Mouse (Mus musculus) olfactory bulb, adult 2 months (tissue): ENCODE results near the gene Fam117a. TPM values are rescaled to one million over a fixed set of nuclear protein-coding genes. Genes with fewer than 3 reads are reported as not detected.
A peak's percentile ranks its signal among the peaks of the same experiment; 100 is the strongest.

Experiments
- H3K27ac ChIP-seq: fragments of 200-500 bp; 2 replicates; pipeline ENCODE4 v1.5.1; 2012; ENCODE audit warnings: low read depth, low read length; ENCODE audit not compliant: insufficient read depth
- H3K4me1 ChIP-seq: fragments of 200-500 bp; 2 replicates; pipeline ENCODE4 v1.6.1; 2012; ENCODE audit warnings: low read length; ENCODE audit not compliant: control insufficient read depth, insufficient read depth
- H3K4me3 ChIP-seq: fragments of 200-500 bp; 2 replicates; pipeline ENCODE4 v1.5.1; 2012; ENCODE audit warnings: mild to moderate bottlenecking, low read depth, low read length, moderate library complexity; ENCODE audit not compliant: insufficient read depth
- CTCF ChIP-seq: fragments of 200-500 bp; IDR thresholded peaks from 2 replicates; pipeline ENCODE4 v1.5.1; 2012; ENCODE audit warnings: low read depth, mild to moderate bottlenecking, low read length, moderate library complexity; ENCODE audit not compliant: insufficient read depth
- POLR2A ChIP-seq: fragments of 200-500 bp; IDR thresholded peaks from 2 replicates; pipeline ENCODE4 v1.6.1; 2012; ENCODE audit warnings: mild to moderate bottlenecking, low read depth, low read length, moderate library complexity; ENCODE audit not compliant: insufficient read depth
- WGBS: fragments of 180-500 bp; shearing (Covaris S2); methylation state at CpG from one replicate; pipeline ENCODE4 v1.1.7; 2018; 5-methylcytosine and 5-hydroxymethylcytosine counted together
- polyA plus RNA-seq: library from polyadenylated mRNA; stranded (reverse); fragments of >200 nt; gene quantifications from 2 replicates; pipeline ENCODE4 v1.2.4, GENCODE M21; 2012; ENCODE audit warnings: low replicate concordance; ENCODE audit not compliant: missing spikeins, insufficient read depth, insufficient read length

Fam117a gene
- polyA plus RNA-seq, 1 experiment = not detected

GRCm38 (mm10) chr11:95383331-95383986, 46.6 kb downstream of the Fam117a start:
- Histone ChIP-seq H3K4me1 (peaks cover 25% of the 10 kb centered on the region), H3K27ac (no peak overlapping the region), H3K4me3 (no peak overlapping the region)
- 82% methylated on average over 5 of the region's 5 CpGs for WGBS
- TF ChIP-seq CTCF = no peak
- TF ChIP-seq POLR2A = no peak

DNA sequence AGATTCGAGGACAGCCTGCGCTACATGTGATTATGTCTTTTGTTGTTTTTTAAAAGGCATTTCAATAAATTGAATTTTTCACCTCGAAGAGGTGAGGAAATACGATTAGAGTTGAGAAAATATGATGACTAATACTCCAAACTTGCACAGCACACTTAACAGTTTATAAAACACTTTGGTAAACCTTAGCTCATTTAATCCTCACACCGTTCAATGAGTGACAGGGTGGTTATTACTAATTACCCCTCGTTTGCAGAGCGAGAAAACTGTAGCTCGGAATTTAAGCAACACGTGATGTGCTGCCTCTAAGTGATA, 47.1 kb downstream of the Fam117a start:
- 32% methylated on average over 9 of the region's 9 CpGs for WGBS
- H3K27ac ChIP-seq = no peak overlapping the region
- H3K4me1 ChIP-seq = peaks cover 20% of the 10 kb centered on the region
- no peak for TF ChIP-seq POLR2A
- no peak for TF ChIP-seq CTCF
- peak overlapping the region; percentile 38 for H3K4me3 ChIP-seq

DNA sequence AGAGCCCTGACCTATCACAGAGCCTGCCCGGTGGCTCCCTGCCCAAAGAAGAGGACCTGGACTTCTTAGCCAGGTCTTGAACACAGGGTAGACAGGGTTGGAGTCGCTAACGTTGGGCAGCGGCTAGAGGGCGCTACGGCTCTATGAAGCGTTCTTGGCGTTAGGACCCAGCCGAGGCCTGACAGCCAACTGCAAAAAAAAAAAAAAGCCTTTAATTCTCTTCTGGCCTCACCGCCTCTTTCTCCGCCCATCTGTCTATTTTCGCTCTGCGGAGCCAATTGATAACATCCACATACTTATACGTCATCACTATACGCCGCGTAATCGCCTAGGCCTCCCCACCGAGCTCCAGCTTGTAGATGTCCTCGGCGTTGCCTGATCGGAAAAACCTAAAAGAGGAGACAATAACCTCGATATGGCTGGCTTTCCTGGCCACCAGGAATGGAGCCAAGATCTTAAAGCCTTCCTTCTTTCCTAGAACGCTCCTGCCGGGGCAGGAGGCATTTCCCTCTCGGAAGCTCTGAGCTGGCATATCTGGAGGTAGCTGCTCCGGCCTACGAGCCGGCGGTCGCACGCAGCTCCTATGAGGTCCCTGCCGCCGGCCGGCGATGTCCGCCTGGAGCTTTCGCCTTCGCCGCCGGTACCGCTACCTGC, 47.6 kb downstream of the Fam117a start, which contains the start of gene Slc35b1:
TSS of gene Slc35b1 (plus strand) at position 374 of the 654 bp plus-strand sequence.
- peak within 1 kb of the TSS; percentile 93 for H3K4me3 ChIP-seq
- peak; percentile 76 for TF ChIP-seq CTCF
- TF ChIP-seq POLR2A = no peak
- under 1% methylated on average over 42 of the region's 42 CpGs for WGBS
- peaks cover 17% of the 10 kb centered on the region for H3K4me1 ChIP-seq
- peak within 1 kb of the TSS; percentile 99 for H3K27ac ChIP-seq

- Histone ChIP-seq H3K4me1 (peaks cover 17% of the 10 kb centered on the region), H3K4me3 (peak overlapping the region; percentile 93), H3K27ac (peak overlapping the region; percentile 99)
- 1% methylated on average over 14 of the region's 14 CpGs for WGBS
- no peak for TF ChIP-seq CTCF
- no peak for TF ChIP-seq POLR2A
Observed at GRCm38 (mm10) chr11:95384973-95385320, 48.1 kb downstream of the Fam117a start.

DNA sequence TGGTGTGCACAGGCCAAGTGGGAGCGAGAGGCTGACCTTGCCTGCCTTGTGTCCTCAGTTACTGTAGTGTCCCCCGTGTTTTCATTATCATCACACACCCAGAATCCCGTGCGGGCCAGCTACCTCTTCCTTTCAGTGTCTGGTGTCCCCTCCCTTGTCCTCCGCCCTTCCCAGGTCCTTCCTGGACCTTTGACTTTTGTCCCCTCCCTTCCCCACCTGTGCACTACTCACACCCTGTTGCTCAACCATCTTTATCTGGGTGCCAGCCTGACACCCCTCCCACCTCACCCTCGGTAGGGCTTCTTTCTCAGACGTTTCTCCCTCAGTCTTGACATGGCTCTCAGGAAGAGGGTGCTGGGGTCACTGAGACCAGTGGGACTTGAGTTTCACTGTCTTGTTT, 50.5 kb downstream of the Fam117a start:
- TF ChIP-seq CTCF = no peak
- no peak for TF ChIP-seq POLR2A
- Histone ChIP-seq H3K27ac (no peak overlapping the region), H3K4me1 (peaks cover 14% of the 10 kb centered on the region), H3K4me3 (no peak overlapping the region)
- WGBS = 87% methylated on average over 7 of the region's 7 CpGs

DNA sequence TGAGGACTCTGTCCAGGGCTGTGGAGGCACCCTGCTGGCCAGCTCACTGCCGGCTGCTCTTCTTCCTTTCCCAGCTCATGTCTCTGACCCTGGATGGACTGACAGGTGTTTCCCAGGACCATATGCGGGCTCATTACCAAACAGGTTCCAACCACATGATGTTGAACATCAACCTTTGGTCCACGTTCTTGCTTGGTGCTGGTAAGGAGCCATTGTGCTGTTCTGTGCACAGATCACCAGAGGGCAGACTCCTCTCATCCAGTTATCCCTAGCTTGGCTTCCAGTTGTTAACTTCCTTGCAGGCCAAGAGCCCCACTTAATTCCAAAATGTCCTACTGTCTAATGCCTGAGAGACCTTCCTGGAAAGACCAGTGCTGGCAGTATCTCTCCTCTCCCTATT, 52.2 kb downstream of the Fam117a start:
- Histone ChIP-seq H3K4me1 (peaks cover 20% of the 10 kb centered on the region), H3K27ac (no peak overlapping the region), H3K4me3 (no peak overlapping the region)
- TF ChIP-seq POLR2A (no peak), CTCF (no peak)
- WGBS = 61% methylated on average over 3 of the region's 3 CpGs

GRCm38 (mm10) chr11:95390420-95390819, 53.6 kb downstream of the Fam117a start:
- 94% methylated on average over 6 of the region's 6 CpGs for WGBS
- peaks cover 20% of the 10 kb centered on the region for H3K4me1 ChIP-seq
- no peak overlapping the region for H3K27ac ChIP-seq
- TF ChIP-seq CTCF (no peak), POLR2A (no peak)
- no peak overlapping the region for H3K4me3 ChIP-seq

DNA sequence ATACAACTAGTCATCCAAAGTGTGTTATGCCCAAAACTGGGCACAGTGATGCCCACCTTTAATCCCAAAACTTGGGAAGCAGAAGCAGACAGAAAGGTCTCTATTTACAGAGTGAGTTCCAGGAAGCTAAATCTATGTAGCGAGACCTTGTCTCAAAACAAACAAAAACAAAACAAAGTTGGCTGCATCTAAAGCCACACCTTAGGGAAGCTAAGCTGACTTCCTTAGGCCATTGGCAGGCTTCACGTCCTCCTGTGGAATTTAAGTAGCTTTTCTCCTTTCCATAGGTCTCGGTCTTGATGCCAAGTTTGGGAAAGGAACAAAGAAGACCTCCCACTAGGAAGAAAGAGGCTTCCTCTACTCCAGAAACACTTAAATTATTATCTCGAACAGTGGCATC, 54.4 kb downstream of the Fam117a start:
- H3K27ac ChIP-seq = no peak overlapping the region
- WGBS = 48% methylated on average over 4 of the region's 4 CpGs
- H3K4me3 ChIP-seq = no peak overlapping the region
- peaks cover 20% of the 10 kb centered on the region for H3K4me1 ChIP-seq
- no peak for TF ChIP-seq POLR2A
- no peak for TF ChIP-seq CTCF

- TF ChIP-seq POLR2A = no peak
- TF ChIP-seq CTCF = no peak
- Histone ChIP-seq H3K4me1 (peaks cover 16% of the 10 kb centered on the region), H3K4me3 (no peak overlapping the region), H3K27ac (no peak overlapping the region)
- 34% methylated on average over 5 of the region's 5 CpGs for WGBS
Observed at GRCm38 (mm10) chr11:95391743-95392142, 54.9 kb downstream of the Fam117a start.

DNA sequence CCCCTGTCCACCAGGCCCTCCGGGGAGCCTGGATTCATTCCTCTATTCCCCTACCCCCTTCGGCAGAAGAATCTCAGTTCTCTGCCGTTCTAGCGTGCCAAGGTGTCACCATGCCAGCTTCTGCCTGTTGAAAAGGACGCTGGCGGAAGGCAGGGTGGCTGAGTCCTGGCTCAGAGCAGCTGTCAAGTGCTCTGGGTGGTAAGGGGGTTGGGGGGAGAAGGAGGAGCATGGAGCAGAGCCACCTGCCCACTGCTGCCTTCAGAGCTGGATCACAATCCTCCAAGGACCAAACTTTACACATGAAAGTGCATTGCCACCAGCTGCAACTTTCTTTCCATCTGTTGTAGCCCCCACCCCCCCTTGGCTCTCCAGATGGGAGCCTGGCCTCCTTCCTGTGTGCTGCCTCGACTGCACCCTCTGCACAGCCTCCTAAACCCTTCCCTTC, 55.4 kb downstream of the Fam117a start:
- TF ChIP-seq CTCF (no peak), POLR2A (no peak)
- WGBS = 13% methylated on average over 7 of the region's 7 CpGs
- Histone ChIP-seq H3K4me1 (peaks cover 16% of the 10 kb centered on the region), H3K27ac (no peak overlapping the region), H3K4me3 (no peak overlapping the region)
